In genomic region chr11:5326252-5326651, GRCm38 (mm10) we compare ENCODE assay signal across 26 mouse cellular contexts.
"Had no signal": no experiment of that assay in that cellular context is flagged by ENCODE, and none has a peak within 500 bp of the region (broad histone marks: within the 10 kb centered on the region; RNA-seq: fewer than 3 reads in every experiment).

No protein-coding gene starts in this region.

- ATAC-seq: forebrain, embryonic 13.5 days; forebrain, embryonic 14.5 days; forebrain, embryonic 15.5 days; forebrain, embryonic 16.5 days; forebrain, postnatal 0 days had no signal

- H3K9me3 ChIP-seq: embryonic facial prominence, embryonic 10.5 days; embryonic facial prominence, embryonic 12.5 days; embryonic facial prominence, embryonic 13.5 days; embryonic facial prominence, embryonic 15.5 days; forebrain, embryonic 10.5 days; forebrain, embryonic 12.5 days; forebrain, embryonic 13.5 days; forebrain, embryonic 15.5 days had no signal

- H3K27me3 ChIP-seq: embryonic facial prominence, embryonic 12.5 days; embryonic facial prominence, embryonic 13.5 days; embryonic facial prominence, embryonic 15.5 days; forebrain, embryonic 12.5 days; forebrain, embryonic 13.5 days; forebrain, embryonic 15.5 days had no signal

- DNase-seq: cerebellum, adult 9-10 months; cerebellum, adult 9-11 months; cerebellum, postnatal 10 days; cerebellum, postnatal 14 days; cerebellum, postnatal 25 days; cerebellum, postnatal 36 days; embryo, embryonic 11 days; forebrain, postnatal 0 days; gastrocnemius, adult 2 months; gastrocnemius, postnatal 10 days; gastrocnemius, postnatal 14 days; gastrocnemius, postnatal 25 days; gastrocnemius, postnatal 36 days; heart, adult 18-20 months; heart, adult 2 months had no signal

- H3K4me1 ChIP-seq: embryonic facial prominence, embryonic 15.5 days; forebrain, embryonic 15.5 days had no signal

- H3K9ac ChIP-seq: embryonic facial prominence, embryonic 12.5 days; embryonic facial prominence, embryonic 13.5 days; embryonic facial prominence, embryonic 15.5 days; forebrain, embryonic 12.5 days; forebrain, embryonic 13.5 days; forebrain, embryonic 15.5 days; forebrain, postnatal 0 days had no signal

- H3K4me3 ChIP-seq: embryonic facial prominence, embryonic 10.5 days; embryonic facial prominence, embryonic 12.5 days; embryonic facial prominence, embryonic 13.5 days; embryonic facial prominence, embryonic 15.5 days; erythroblast, embryonic 14.5 days; forebrain, embryonic 10.5 days; forebrain, embryonic 12.5 days; forebrain, embryonic 13.5 days; forebrain, embryonic 15.5 days; gastrocnemius, adult 2 months; heart, adult 2 months had no signal

- H3K4me2 ChIP-seq: embryonic facial prominence, embryonic 12.5 days; embryonic facial prominence, embryonic 13.5 days; embryonic facial prominence, embryonic 15.5 days; forebrain, embryonic 12.5 days; forebrain, embryonic 13.5 days; forebrain, embryonic 15.5 days had no signal

- H3K36me3 ChIP-seq: embryonic facial prominence, embryonic 15.5 days; forebrain, embryonic 15.5 days had no signal

- H3K27ac ChIP-seq: embryonic facial prominence, embryonic 10.5 days; embryonic facial prominence, embryonic 12.5 days; embryonic facial prominence, embryonic 13.5 days; embryonic facial prominence, embryonic 15.5 days; forebrain, embryonic 10.5 days; forebrain, embryonic 12.5 days; forebrain, embryonic 13.5 days; forebrain, embryonic 15.5 days; gastrocnemius, adult 2 months; heart, adult 2 months had no signal
